Mouse (Mus musculus) forebrain, embryonic 14.5 days (tissue): ENCODE results near the gene Cga. TPM values are rescaled to one million over a fixed set of nuclear protein-coding genes. Genes with fewer than 3 reads are reported as not detected.
"Not testable (repeated sequence)": the region's sequence is repeated elsewhere in the genome, so short reads cannot be mapped to it uniquely, and the experiment has no call there.

ENCODE experiments used
- ATAC-seq: fragments of 200-750 bp; cut with Nextera tagmentation; 2 replicates; pipeline ENCODE4 v1.8.0; 2017; ENCODE audit warnings: mild to moderate bottlenecking, moderate library complexity
- DNase-seq: peaks from one replicate; pipeline ENCODE4 v3.0.0-alpha.2; 2015; ENCODE audit warnings: low spot score
- H3K27ac ChIP-seq: fragments of 300-500 bp; sonication (generic); 2 replicates; pipeline ENCODE4 v1.5.1; 2014; ENCODE audit warnings: low read depth, mild to moderate bottlenecking, control low read depth, low read length, moderate library complexity
- H3K27me3 ChIP-seq: fragments of 300-500 bp; sonication (generic); replicated peaks from 2 replicates; pipeline ENCODE4 v1.6.1; 2014; ENCODE audit warnings: low read length, control low read depth, mixed read lengths; ENCODE audit not compliant: control insufficient read depth, insufficient read depth
- H3K36me3 ChIP-seq: fragments of 300-500 bp; sonication (generic); 2 replicates; pipeline ENCODE4 v1.6.1; 2014; ENCODE audit warnings: low read length, control low read depth; ENCODE audit not compliant: control insufficient read depth, insufficient read depth
- H3K4me1 ChIP-seq: fragments of 300-500 bp; sonication (generic); 2 replicates; pipeline ENCODE4 v1.6.1; 2014; ENCODE audit warnings: antibody characterized with exemption, low read length, control low read depth; ENCODE audit not compliant: control insufficient read depth, insufficient read depth
- H3K4me2 ChIP-seq: fragments of 300-500 bp; sonication (generic); 2 replicates; pipeline ENCODE4 v1.6.1; 2014; ENCODE audit warnings: mild to moderate bottlenecking, control low read depth, low read length
- H3K4me3 ChIP-seq: fragments of 300-500 bp; sonication (generic); 2 replicates; pipeline ENCODE4 v1.5.1; 2014; ENCODE audit warnings: low read depth, low read length, control low read depth
- H3K9ac ChIP-seq: fragments of 300-500 bp; sonication (generic); 2 replicates; pipeline ENCODE4 v1.6.1; 2014; ENCODE audit warnings: mild to moderate bottlenecking, low read length, control low read depth, moderate library complexity
- H3K9me3 ChIP-seq: fragments of 300-500 bp; sonication (generic); replicated peaks from 2 replicates; pipeline ENCODE4 v1.6.1; 2016; ENCODE audit warnings: low read length, control low read depth, mixed read lengths; ENCODE audit not compliant: control insufficient read depth
- WGBS: fragments of 180-500 bp; shearing (Covaris S2); extraction: QIAGEN DNeasy Blood & Tissue Kit; methylation state at CpG from one replicate; pipeline ENCODE4 v1.1.7; 2014; 5-methylcytosine and 5-hydroxymethylcytosine counted together
- polyA plus RNA-seq: library from polyadenylated mRNA; unstranded; fragments of >200 nt; fragmentation: Nextera tagmentation; extraction: Ambion mirVana; gene quantifications from 2 replicates; pipeline ENCODE4 v1.2.1, GENCODE M21; 2014

The Cga gene
- polyA plus RNA-seq, 1 experiment from 2014 or later = 0.36 TPM

- ATAC-seq (peak; percentile 84), DNase-seq (peak; percentile 87)
- no peaks in the 10 kb centered on the region for H3K4me1 ChIP-seq
- no peaks in the 10 kb centered on the region for H3K9me3 ChIP-seq
- no peak overlapping the region for H3K4me3 ChIP-seq
- no peak overlapping the region for H3K9ac ChIP-seq
- 69% methylated on average over 6 of the region's 6 CpGs for WGBS
- no peaks in the 10 kb centered on the region for H3K36me3 ChIP-seq
- no peaks in the 10 kb centered on the region for H3K27me3 ChIP-seq
- no peak overlapping the region for H3K4me2 ChIP-seq
- H3K27ac ChIP-seq = no peak overlapping the region
Measured at GRCm38 (mm10) chr4:34922177-34922870, 28.7 kb downstream of the Cga start.

DNA sequence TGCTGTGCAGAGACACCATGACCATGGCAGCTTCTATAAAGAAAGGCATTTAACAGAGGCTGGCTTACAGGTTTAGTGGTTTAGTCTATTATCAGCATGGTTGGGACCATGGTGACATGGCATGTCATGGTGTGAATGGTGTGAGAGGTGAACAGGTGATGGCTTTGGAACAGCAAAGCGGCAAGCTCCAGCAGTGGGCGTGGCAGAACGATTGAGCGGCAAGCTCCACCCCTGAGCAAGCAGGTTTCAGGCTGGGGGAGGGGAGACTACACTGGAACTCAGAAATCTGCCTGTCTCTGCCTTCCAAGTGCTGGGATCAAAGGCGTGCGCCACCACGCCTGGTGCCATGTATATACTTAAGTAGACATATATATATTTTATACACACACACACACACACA is 34.8 kb downstream of the Cga start:
- not testable (repeated sequence) for DNase-seq, ATAC-seq, H3K27me3 ChIP-seq, H3K36me3 ChIP-seq, H3K9ac ChIP-seq, H3K27ac ChIP-seq, H3K4me3 ChIP-seq, H3K4me2 ChIP-seq, H3K4me1 ChIP-seq, H3K9me3 ChIP-seq
- 76% methylated on average over 7 of the region's 7 CpGs for WGBS

- Histone ChIP-seq H3K27ac (no peak overlapping the region), H3K4me3 (no peak overlapping the region), H3K4me2 (no peak overlapping the region), H3K9me3 (no peaks in the 10 kb centered on the region), H3K36me3 (no peaks in the 10 kb centered on the region), H3K27me3 (no peaks in the 10 kb centered on the region), H3K9ac (no peak overlapping the region), H3K4me1 (no peaks in the 10 kb centered on the region)
- WGBS = 94% methylated on average over 25 of the region's 25 CpGs
- ATAC-seq (no peak), DNase-seq (no peak)
Measured at GRCm38 (mm10) chr4:34941046-34941445, 47.5 kb downstream of the Cga start.

DNA sequence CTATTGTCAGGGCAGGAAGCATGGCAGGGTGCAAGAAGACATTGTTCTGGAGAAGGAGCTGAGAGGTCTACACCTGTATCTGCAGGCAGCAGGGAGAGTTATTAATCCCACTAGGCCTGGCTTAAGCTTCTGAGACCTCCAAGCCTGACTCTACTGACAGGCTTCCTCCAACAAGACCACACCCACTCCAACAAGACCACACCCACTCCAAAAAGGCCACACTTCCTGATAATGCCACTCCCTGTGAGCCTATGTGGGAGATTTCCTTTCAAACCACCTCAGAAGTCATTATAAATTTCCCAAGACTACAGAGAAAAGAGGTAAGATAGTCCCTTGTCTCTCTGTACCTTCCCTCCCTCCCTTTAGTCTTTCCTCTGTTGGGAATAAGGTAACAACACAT is 53.6 kb downstream of the Cga start:
- Histone ChIP-seq H3K4me1 (no peaks in the 10 kb centered on the region), H3K36me3 (no peaks in the 10 kb centered on the region), H3K27me3 (no peaks in the 10 kb centered on the region), H3K4me2 (no peak overlapping the region), H3K27ac (no peak overlapping the region), H3K9me3 (no peaks in the 10 kb centered on the region), H3K9ac (no peak overlapping the region), H3K4me3 (no peak overlapping the region)
- DNase-seq (no peak), ATAC-seq (no peak)

GRCm38 (mm10) chr4:34953716-34954115 is 60.1 kb downstream of the Cga start:
- DNase-seq (no peak), ATAC-seq (no peak)
- H3K4me2 ChIP-seq = no peak overlapping the region
- WGBS = 87% methylated on average over 10 of the region's 10 CpGs
- no peaks in the 10 kb centered on the region for H3K36me3 ChIP-seq
- H3K4me1 ChIP-seq = no peaks in the 10 kb centered on the region
- no peak overlapping the region for H3K9ac ChIP-seq
- H3K9me3 ChIP-seq = no peaks in the 10 kb centered on the region
- no peaks in the 10 kb centered on the region for H3K27me3 ChIP-seq
- no peak overlapping the region for H3K4me3 ChIP-seq
- no peak overlapping the region for H3K27ac ChIP-seq

Other genes starting within 250 kb of the Cga start
- gene Slc35a1, start 206.3 kb upstream of the Cga start, polyA plus RNA-seq = 22.9 and 33.0 TPM in 2 replicates
- 3.0 and 3.2 TPM in 2 replicates for gene Cfap206, start 163.6 kb upstream of the Cga start, polyA plus RNA-seq
- not detected in 2 replicates for gene Gm136, start 137.5 kb upstream of the Cga start, polyA plus RNA-seq
- 55.0 and 68.2 TPM in 2 replicates for gene Smim8, start 115.4 kb upstream of the Cga start, polyA plus RNA-seq
- 38.8 and 41.6 TPM in 2 replicates for gene Zfp292, start 10.8 kb upstream of the Cga start, polyA plus RNA-seq